Mouse (Mus musculus): ENCODE results near the gene Cog6. TPM values are rescaled to one million over a fixed set of nuclear protein-coding genes. Genes with fewer than 3 reads are reported as not detected.

The Cog6 gene
- total and polyA plus RNA-seq, 2 experiments from 2014 or later: 28.0 to 37.2 TPM

GRCm38 (mm10) chr3:52940832-52941468 lies 76.1 kb downstream of the Cog6 start:
- no peaks in the 10 kb centered on the region for H3K4me1 ChIP-seq (ENCODE audit: insufficient read depth, low read length)
- no peaks in the 10 kb centered on the region for H3K9me3 ChIP-seq (ENCODE audit: low read length)
- DNase-seq (ENCODE audit: low spot score): peak; percentile 80
- no peak overlapping the region for H3K4me3 ChIP-seq (ENCODE audit: low read depth, low read length)
- no peak overlapping the region for H3K9ac ChIP-seq (replicated peaks; ENCODE audit: low read length, poor library complexity, severe bottlenecking)
- no peaks in the 10 kb centered on the region for H3K27me3 ChIP-seq (ENCODE audit: insufficient read depth, low read length)
- 15% methylated on average over 10 of the region's 10 CpGs for WGBS
- ATAC-seq (ENCODE audit: low FRiP score): no peak
- no peak for TF ChIP-seq CTCF (IDR thresholded peaks at IDR 0.05)
- H3K4me2 ChIP-seq (ENCODE audit: low read depth, low read length, poor library complexity, severe bottlenecking): no peak overlapping the region
- H3K27ac ChIP-seq (ENCODE audit: low read depth, low read length): no peak overlapping the region
- H3K36me3 ChIP-seq (ENCODE audit: insufficient read depth, low read length): no peaks in the 10 kb centered on the region

- no peak overlapping the region for H3K4me3 ChIP-seq (ENCODE audit: low read depth, low read length)
- H3K4me1 ChIP-seq (ENCODE audit: insufficient read depth, low read length): no peaks in the 10 kb centered on the region
- no peak overlapping the region for H3K27ac ChIP-seq (ENCODE audit: low read depth, low read length)
- H3K9ac ChIP-seq (replicated peaks; ENCODE audit: low read length, poor library complexity, severe bottlenecking): no peak overlapping the region
- no peaks in the 10 kb centered on the region for H3K36me3 ChIP-seq (ENCODE audit: insufficient read depth, low read length)
- ATAC-seq (ENCODE audit: low FRiP score): no peak
- no peaks in the 10 kb centered on the region for H3K9me3 ChIP-seq (ENCODE audit: low read length)
- H3K4me2 ChIP-seq (ENCODE audit: low read depth, low read length, poor library complexity, severe bottlenecking): no peak overlapping the region
- WGBS: 78% methylated on average over 5 of the region's 5 CpGs
- peak; percentile 20 for DNase-seq (ENCODE audit: low spot score)
- no peaks in the 10 kb centered on the region for H3K27me3 ChIP-seq (ENCODE audit: insufficient read depth, low read length)
- no peak for TF ChIP-seq CTCF (IDR thresholded peaks at IDR 0.05)
Measured at GRCm38 (mm10) chr3:52938398-52938797, 78.6 kb downstream of the Cog6 start.

- H3K36me3 ChIP-seq (ENCODE audit: insufficient read depth, low read length): no peaks in the 10 kb centered on the region
- WGBS: 76% methylated on average over 6 of the region's 6 CpGs
- H3K4me1 ChIP-seq (ENCODE audit: insufficient read depth, low read length): no peaks in the 10 kb centered on the region
- no peak for ATAC-seq (ENCODE audit: low FRiP score)
- H3K27me3 ChIP-seq (ENCODE audit: insufficient read depth, low read length): no peaks in the 10 kb centered on the region
- no peak overlapping the region for H3K27ac ChIP-seq (ENCODE audit: low read depth, low read length)
- DNase-seq (ENCODE audit: low spot score): no peak
- no peaks in the 10 kb centered on the region for H3K9me3 ChIP-seq (ENCODE audit: low read length)
- no peak overlapping the region for H3K4me3 ChIP-seq (ENCODE audit: low read depth, low read length)
- no peak for TF ChIP-seq CTCF (IDR thresholded peaks at IDR 0.05)
- H3K4me2 ChIP-seq (ENCODE audit: low read depth, low read length, poor library complexity, severe bottlenecking): no peak overlapping the region
- H3K9ac ChIP-seq (replicated peaks; ENCODE audit: low read length, poor library complexity, severe bottlenecking): no peak overlapping the region
Measured at GRCm38 (mm10) chr3:52937739-52938306, 79.2 kb downstream of the Cog6 start.

- Histone ChIP-seq H3K4me2 (ENCODE audit: low read depth, low read length, poor library complexity, severe bottlenecking) (no peak overlapping the region), H3K27ac (ENCODE audit: low read depth, low read length) (no peak overlapping the region), H3K9me3 (ENCODE audit: low read length) (no peaks in the 10 kb centered on the region), H3K36me3 (ENCODE audit: insufficient read depth, low read length) (no peaks in the 10 kb centered on the region), H3K4me3 (ENCODE audit: low read depth, low read length) (no peak overlapping the region), H3K9ac (replicated peaks; ENCODE audit: low read length, poor library complexity, severe bottlenecking) (no peak overlapping the region), H3K27me3 (ENCODE audit: insufficient read depth, low read length) (no peaks in the 10 kb centered on the region), H3K4me1 (ENCODE audit: insufficient read depth, low read length) (no peaks in the 10 kb centered on the region)
- 94% methylated on average over 2 of the region's 2 CpGs for WGBS
- TF ChIP-seq CTCF (IDR thresholded peaks at IDR 0.05): no peak
- ATAC-seq (ENCODE audit: low FRiP score): no peak
- DNase-seq (ENCODE audit: low spot score): no peak
Measured at GRCm38 (mm10) chr3:52931956-52932355, 85.1 kb downstream of the Cog6 start.

Other genes with a start within 250 kb of the Cog6 start
- gene Lhfp, start 24.3 kb upstream of the Cog6 start, total RNA-seq (2014; rRNA removed): 49.3 and 50.3 TPM in 2 replicates
- 59.7 and 62.9 TPM in 2 replicates for gene Lhfp, start 24.3 kb upstream of the Cog6 start, polyA plus RNA-seq (2015; fragmentation: Nextera tagmentation; extraction: Ambion mirVana)